Mouse (Mus musculus) MEL (cell line): Measurements from ENCODE around the gene Dennd4b.

ENCODE experiments used
- CTCF ChIP-seq, 3 experiments: IDR thresholded peaks in 2 of 3; conservative IDR thresholded peaks in 1 of 3; 2 replicates each; pipeline ENCODE4 v1.5.1; 2011 to 2012; ENCODE audit warnings: low read length in 3 of 3, low read depth in 2 of 3, mild to moderate bottlenecking in 2 of 3, improper control_type of control experiment in 1 of 3, inconsistent platforms in 1 of 3, mixed read lengths in 1 of 3, moderate library complexity in 1 of 3; ENCODE audit not compliant: control insufficient read depth in 1 of 3, insufficient read depth in 1 of 3, poor library complexity in 1 of 3, severe bottlenecking in 1 of 3
- GABPA ChIP-seq: IDR thresholded peaks from 2 replicates; pipeline ENCODE4 v1.6.1; 2012; ENCODE audit warnings: low read depth, mild to moderate bottlenecking, inconsistent platforms, low read length, improper control_type of control experiment, moderate library complexity
- GATA1 ChIP-seq: IDR thresholded peaks from 2 replicates; pipeline ENCODE4 v1.6.1; 2011; ENCODE audit warnings: low read depth, low read length, improper control_type of control experiment
- KAT2A ChIP-seq: conservative IDR thresholded peaks from 2 replicates; pipeline ENCODE4 v1.6.1; 2012; ENCODE audit warnings: low read depth, low read length, improper control_type of control experiment, inconsistent platforms
- MAFK ChIP-seq: IDR thresholded peaks from 2 replicates; pipeline ENCODE4 v1.6.1; 2011; ENCODE audit warnings: low read depth, mild to moderate bottlenecking, low read length, improper control_type of control experiment, borderline replicate concordance
- NRF1 ChIP-seq: IDR thresholded peaks from 2 replicates; pipeline ENCODE4 v1.6.1; 2014; ENCODE audit warnings: low read depth, mild to moderate bottlenecking, inconsistent platforms, low read length, improper control_type of control experiment, moderate library complexity; ENCODE audit not compliant: poor library complexity, insufficient read depth, severe bottlenecking
- POLR2A ChIP-seq, 2 experiments: IDR thresholded peaks; 2 replicates each; pipeline ENCODE4 v1.6.1; 2011 to 2012; ENCODE audit warnings: low read length in 2 of 2, mild to moderate bottlenecking in 2 of 2, control low read depth in 1 of 2, improper control_type of control experiment in 1 of 2, low read depth in 1 of 2, moderate library complexity in 1 of 2; ENCODE audit not compliant: control insufficient read depth in 1 of 2, insufficient read depth in 1 of 2, poor library complexity in 1 of 2
- TAL1 ChIP-seq: IDR thresholded peaks from 2 replicates; pipeline ENCODE4 v1.6.1; 2012; ENCODE audit warnings: mild to moderate bottlenecking, inconsistent platforms, low read length, moderate library complexity, mixed read lengths
- TCF12 ChIP-seq: IDR thresholded peaks from 2 replicates; pipeline ENCODE4 v1.6.1; 2014; ENCODE audit warnings: low read depth, mild to moderate bottlenecking, inconsistent platforms, low read length, improper control_type of control experiment, moderate library complexity
- UBTF ChIP-seq: IDR thresholded peaks from 2 replicates; pipeline ENCODE4 v1.6.1; 2012; ENCODE audit warnings: low read depth, mild to moderate bottlenecking, inconsistent platforms, low read length, improper control_type of control experiment, moderate library complexity, borderline replicate concordance; ENCODE audit not compliant: insufficient read depth
- USF1 ChIP-seq: IDR thresholded peaks from 2 replicates; pipeline ENCODE4 v1.6.1; 2014; ENCODE audit warnings: low read depth, mild to moderate bottlenecking, inconsistent platforms, low read length, improper control_type of control experiment, moderate library complexity
- ZKSCAN1 ChIP-seq: IDR thresholded peaks from 2 replicates; pipeline ENCODE4 v1.6.1; 2012; ENCODE audit warnings: low read depth, mild to moderate bottlenecking, inconsistent platforms, low read length, improper control_type of control experiment, moderate library complexity

- TF ChIP-seq POLR2A (IDR thresholded peaks at IDR 0.05; ENCODE audit: control insufficient read depth in 1 of 2, insufficient read depth in 1 of 2, low read depth in 1 of 2, low read length in 2 of 2, poor library complexity in 1 of 2) (no peak), UBTF (no peak), CTCF (IDR thresholded peaks at IDR 0.05 in 2 of 3, conservative IDR thresholded peaks at IDR 0.05 in 1 of 3; ENCODE audit: control insufficient read depth in 1 of 3, insufficient read depth in 1 of 3, low read depth in 2 of 3, low read length in 3 of 3, poor library complexity in 1 of 3, severe bottlenecking in 1 of 3) (no peak), NRF1 (no peak), TCF12 (no peak), USF1 (no peak), MAFK (no peak), ZKSCAN1 (no peak), KAT2A (no peak), GABPA (no peak), GATA1 (no peak), TAL1 (no peak)
These were observed 16.3 kb upstream of the Dennd4b start for GRCm38 (mm10) chr3:90248746-90249100.
